Mouse (Mus musculus) kidney, embryonic 15.5 days (tissue): ENCODE measurements around the gene Gm10974. TPM values are rescaled to one million over a fixed set of nuclear protein-coding genes. Genes with fewer than 3 reads are reported as not detected.

Source experiments
- ATAC-seq: fragments of 200-750 bp; cut with Nextera tagmentation; replicated peaks from 2 replicates; pipeline ENCODE4 v1.8.0; 2017; ENCODE audit warnings: moderate TSS enrichment; ENCODE audit not compliant: low FRiP score
- H3K27ac ChIP-seq: fragments of 300-500 bp; sonication (generic); 2 replicates; pipeline ENCODE4 v1.5.1; 2015; ENCODE audit warnings: mild to moderate bottlenecking, inconsistent platforms
- H3K27me3 ChIP-seq: fragments of 300-500 bp; sonication (generic); 2 replicates; pipeline ENCODE4 v1.6.1; 2015; ENCODE audit warnings: inconsistent platforms
- H3K36me3 ChIP-seq: fragments of 300-500 bp; sonication (generic); 2 replicates; pipeline ENCODE4 v1.6.1; 2015; ENCODE audit warnings: inconsistent platforms
- H3K4me1 ChIP-seq: fragments of 300-500 bp; sonication (generic); 2 replicates; pipeline ENCODE4 v1.6.1; 2015; ENCODE audit warnings: inconsistent platforms
- H3K4me2 ChIP-seq: fragments of 300-500 bp; sonication (generic); 2 replicates; pipeline ENCODE4 v1.6.1; 2015; ENCODE audit warnings: moderate library complexity, mild to moderate bottlenecking, inconsistent platforms
- H3K4me3 ChIP-seq: fragments of 300-500 bp; sonication (generic); replicated peaks from 2 replicates; pipeline ENCODE4 v1.5.1; 2015; ENCODE audit warnings: mild to moderate bottlenecking, inconsistent platforms
- H3K9ac ChIP-seq: fragments of 300-500 bp; sonication (generic); 2 replicates; pipeline ENCODE4 v1.6.1; 2015; ENCODE audit warnings: mild to moderate bottlenecking, inconsistent platforms
- H3K9me3 ChIP-seq: fragments of 300-500 bp; sonication (generic); replicated peaks from 2 replicates; pipeline ENCODE4 v1.6.1; 2016; ENCODE audit warnings: inconsistent platforms
- WGBS: fragments of 180-500 bp; shearing (Covaris S2); methylation state at CpG from one replicate; pipeline ENCODE4 v1.1.7; 2015; ENCODE audit warnings: mixed read lengths; 5-methylcytosine and 5-hydroxymethylcytosine counted together
- microRNA-seq: library from miRNA; unstranded; fragments of <30 nt; microRNA quantifications from one replicate; pipeline ENCODE4, GENCODE M21; 2016
- polyA plus RNA-seq: library from polyadenylated mRNA; unstranded; fragments of >200 nt; fragmentation: Nextera tagmentation; extraction: Ambion mirVana; gene quantifications from 2 replicates; pipeline ENCODE4 v1.2.1, GENCODE M21; 2015

Gm10974 gene
- polyA plus RNA-seq, 1 experiment from 2014 or later: not detected

DNA sequence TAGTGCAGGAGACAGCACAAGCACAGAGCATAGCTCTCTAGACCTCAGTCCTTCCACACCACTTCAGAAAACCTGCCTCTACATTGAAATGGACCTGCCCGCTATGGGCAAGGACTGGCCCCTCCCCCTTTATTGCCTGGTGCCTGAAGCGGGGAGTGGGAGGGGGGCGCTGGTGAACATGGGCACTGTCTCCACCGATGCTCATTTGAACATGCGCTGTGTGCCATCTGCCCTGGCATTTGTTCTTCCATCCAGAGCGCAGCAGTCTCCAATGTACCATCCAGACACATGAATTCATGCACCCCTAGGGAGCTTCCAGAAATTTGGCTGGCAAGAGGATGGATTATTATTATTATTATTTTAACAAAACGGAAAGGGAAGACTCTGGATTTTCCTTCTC lies 47.4 kb downstream of the Gm10974 start:
- H3K27me3 ChIP-seq: no peaks in the 10 kb centered on the region
- H3K4me2 ChIP-seq: no peak overlapping the region
- 71% methylated on average over 7 of the region's 7 CpGs for WGBS
- no peaks in the 10 kb centered on the region for H3K36me3 ChIP-seq
- H3K4me1 ChIP-seq: no peaks in the 10 kb centered on the region
- H3K27ac ChIP-seq: no peak overlapping the region
- no peaks in the 10 kb centered on the region for H3K9me3 ChIP-seq
- no peak overlapping the region for H3K4me3 ChIP-seq
- ATAC-seq: no peak
- H3K9ac ChIP-seq: no peak overlapping the region

DNA sequence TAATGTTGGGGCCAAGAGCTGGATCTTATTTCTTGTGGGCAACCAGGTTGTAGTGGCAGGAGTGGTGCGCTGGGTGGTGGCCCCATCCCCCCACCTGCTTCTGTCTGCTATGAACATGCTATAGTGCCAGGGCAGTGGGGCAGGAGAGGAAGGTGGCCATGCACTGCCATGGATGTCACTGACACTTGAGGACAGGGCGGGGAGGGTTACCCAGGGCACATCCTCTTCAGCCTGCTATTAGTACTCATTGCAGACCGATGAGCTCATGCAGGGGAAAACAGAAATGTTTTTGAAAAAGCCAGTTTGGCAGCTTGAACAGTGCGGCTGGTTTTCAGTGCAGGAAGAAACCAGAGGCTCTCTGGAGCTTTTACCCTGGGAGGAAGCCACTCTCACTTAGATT lies 51.1 kb downstream of the Gm10974 start:
- ATAC-seq: no peak
- Histone ChIP-seq H3K4me1 (no peaks in the 10 kb centered on the region), H3K4me2 (no peak overlapping the region), H3K27ac (no peak overlapping the region), H3K27me3 (peaks cover 4% of the 10 kb centered on the region; the same call in 1 of the 2 replicates), H3K36me3 (no peaks in the 10 kb centered on the region), H3K9ac (no peak overlapping the region), H3K9me3 (no peaks in the 10 kb centered on the region), H3K4me3 (no peak overlapping the region)
- WGBS: 81% methylated on average over 4 of the region's 4 CpGs

DNA sequence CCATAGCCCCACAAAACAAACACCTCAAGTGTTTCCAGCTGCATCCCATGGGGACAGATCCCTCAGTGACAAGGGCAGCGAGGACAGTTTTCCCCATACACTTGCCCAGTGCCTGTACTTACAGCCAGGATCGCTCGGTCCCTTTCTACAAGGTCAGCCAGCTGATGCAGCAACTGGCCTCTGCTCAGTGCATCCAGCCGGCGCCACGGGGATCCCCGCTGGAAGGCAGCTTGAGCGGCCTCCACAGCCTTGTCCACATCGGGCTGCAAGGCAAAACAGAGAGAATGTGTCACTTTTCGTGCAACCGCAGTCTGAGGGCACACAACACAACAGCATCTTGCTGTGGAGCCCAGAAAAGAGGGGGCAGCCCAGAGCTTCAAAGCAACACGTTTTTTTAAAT lies 53.3 kb downstream of the Gm10974 start:
- WGBS: 64% methylated on average over 12 of the region's 12 CpGs
- H3K4me3 ChIP-seq: no peak overlapping the region
- 0 out of 2 replicates have a peak, but pooled peaks cover 3% of the 10 kb centered on the region for H3K4me1 ChIP-seq
- no peak overlapping the region for H3K9ac ChIP-seq
- no peak overlapping the region for H3K27ac ChIP-seq
- H3K9me3 ChIP-seq: no peaks in the 10 kb centered on the region
- H3K4me2 ChIP-seq: no peak overlapping the region
- peaks cover 7% of the 10 kb centered on the region for H3K27me3 ChIP-seq
- no peak for ATAC-seq
- H3K36me3 ChIP-seq: no peaks in the 10 kb centered on the region

DNA sequence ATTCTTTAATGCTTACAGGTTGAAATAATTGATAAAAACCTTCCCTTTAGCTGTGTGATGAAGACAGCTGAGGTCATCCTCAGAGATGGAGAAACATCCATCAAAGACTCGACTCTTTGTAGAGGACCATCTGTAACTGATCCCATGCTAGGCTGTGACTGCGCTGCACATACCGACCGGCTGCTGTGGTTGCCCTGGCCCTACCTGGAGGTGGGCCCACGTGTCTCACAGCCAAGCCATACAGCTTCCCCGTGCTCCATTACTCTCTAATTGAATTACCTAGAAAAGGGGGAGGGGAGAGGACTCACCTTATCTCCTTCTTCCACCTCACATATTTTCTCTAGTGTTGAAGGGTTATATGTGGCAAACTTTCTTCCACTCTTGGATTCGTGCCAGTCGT lies 56.2 kb downstream of the Gm10974 start:
- Histone ChIP-seq H3K27me3 (peaks cover 36% of the 10 kb centered on the region), H3K9ac (no peak overlapping the region), H3K9me3 (no peaks in the 10 kb centered on the region), H3K27ac (no peak overlapping the region), H3K4me2 (no peak overlapping the region), H3K4me1 (peaks cover 8% of the 10 kb centered on the region), H3K4me3 (no peak overlapping the region), H3K36me3 (no peaks in the 10 kb centered on the region)
- no peak for ATAC-seq
- 65% methylated on average over 8 of the region's 8 CpGs for WGBS

DNA sequence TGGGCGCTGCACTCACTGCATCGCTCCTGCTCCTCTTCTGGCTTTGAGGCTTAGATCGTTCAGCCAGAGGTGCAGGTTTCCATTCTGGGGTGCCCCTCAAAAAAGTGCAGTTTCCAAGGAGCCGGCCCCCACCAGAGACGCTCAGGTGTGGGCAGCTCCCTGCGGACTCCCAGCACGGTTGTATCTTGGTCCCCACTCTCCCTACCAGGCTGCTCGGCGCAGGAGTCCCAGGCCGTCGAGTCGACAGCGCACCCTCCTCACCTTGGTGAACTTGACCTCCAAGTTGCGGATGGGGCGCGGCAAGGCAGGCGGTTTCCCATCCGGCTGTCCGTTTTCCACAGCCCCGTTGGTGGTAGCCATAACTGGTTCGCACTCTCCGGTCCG lies 61.3 kb downstream of the Gm10974 start:
- Histone ChIP-seq H3K4me2 (peak overlapping the region; percentile 87), H3K4me3 (peak overlapping the region; percentile 51), H3K4me1 (peaks cover 25% of the 10 kb centered on the region), H3K9ac (peak overlapping the region; percentile 17; the same call in 1 of the 2 replicates), H3K27ac (no peak overlapping the region), H3K27me3 (peaks cover 61% of the 10 kb centered on the region), H3K9me3 (no peaks in the 10 kb centered on the region), H3K36me3 (no peaks in the 10 kb centered on the region)
- WGBS: 1% methylated on average over 23 of the region's 23 CpGs
- peak; percentile 38 for ATAC-seq

DNA sequence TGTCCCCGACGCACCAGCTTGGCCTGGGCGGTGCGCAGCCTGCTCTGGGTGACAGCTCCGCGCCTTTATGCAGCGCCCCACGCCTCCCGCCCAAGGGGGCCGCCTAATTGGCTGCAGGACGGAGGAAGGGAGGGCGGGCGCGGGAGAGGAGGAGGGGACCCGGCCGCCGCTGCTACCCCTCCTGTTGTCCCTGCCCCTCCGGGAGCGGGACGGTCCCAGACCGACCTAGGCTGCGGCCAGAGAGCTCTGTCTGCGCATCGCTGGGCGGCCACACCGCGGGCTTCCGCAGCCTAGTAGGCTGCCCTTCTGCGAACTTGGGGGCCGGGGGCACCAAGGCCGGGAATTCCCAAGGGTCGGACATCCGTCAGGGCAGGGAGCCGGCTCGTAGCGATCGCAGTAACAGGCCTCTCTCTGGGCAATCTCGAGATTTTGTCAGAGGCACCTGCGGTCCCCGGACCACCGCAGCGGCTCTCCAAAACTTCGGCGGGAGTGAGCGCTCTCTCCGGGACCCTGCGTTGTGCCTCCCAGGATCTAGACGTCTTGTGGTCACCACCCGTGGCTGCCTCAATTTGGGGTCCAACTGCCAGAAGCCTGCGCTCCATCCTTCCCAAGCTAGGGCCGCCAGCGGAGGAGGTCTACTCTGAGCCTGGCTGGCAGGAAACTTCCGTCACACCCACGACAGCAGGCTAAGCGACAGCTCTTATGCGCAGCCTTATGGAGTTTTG lies 61.9 kb downstream of the Gm10974 start, which contains the start of gene Aldh1a3:
Gene Aldh1a3, minus strand, starts transcription at position 81 of the 725 bp plus-strand sequence.
- Histone ChIP-seq H3K9ac (peak within 1 kb of the TSS; percentile 17), H3K9me3 (no peaks in the 10 kb centered on the region), H3K4me3 (peak within 1 kb of the TSS; percentile 51), H3K27me3 (peaks cover 61% of the 10 kb centered on the region), H3K27ac (no peak within 1 kb of the TSS), H3K4me1 (peaks cover 25% of the 10 kb centered on the region), H3K4me2 (peak within 1 kb of the TSS; percentile 87), H3K36me3 (no peaks in the 10 kb centered on the region)
- WGBS: under 1% methylated on average over 52 of the region's 56 CpGs
- ATAC-seq: peak; percentile 91

DNA sequence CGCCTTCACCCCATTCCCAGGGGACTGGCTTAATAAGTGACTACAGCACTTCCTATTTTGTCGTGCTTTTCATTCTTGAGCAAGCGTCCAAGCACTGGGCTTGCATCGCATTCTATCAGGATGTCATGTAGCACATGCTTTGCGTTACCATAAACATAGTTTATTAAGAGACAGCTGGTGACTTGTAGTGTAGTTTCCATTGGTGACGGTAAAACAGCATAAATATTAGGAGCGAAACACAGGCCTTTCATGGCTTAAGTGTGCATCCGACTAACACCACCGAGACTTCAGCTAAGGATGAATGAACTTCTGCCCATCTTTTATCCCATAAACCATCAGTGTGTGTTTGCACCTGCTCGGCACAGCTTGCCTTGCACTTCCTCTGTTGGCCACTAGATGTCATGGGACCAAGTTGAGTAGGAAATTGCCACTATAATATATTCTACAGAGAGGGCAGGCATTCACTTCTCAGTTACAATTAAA lies 68.8 kb downstream of the Gm10974 start:
- WGBS: 36% methylated on average over 10 of the region's 10 CpGs
- ATAC-seq: 0 out of 2 replicates have a peak, but pooled peaks have one; percentile 12
- H3K4me1 ChIP-seq: peaks cover 11% of the 10 kb centered on the region
- H3K36me3 ChIP-seq: no peaks in the 10 kb centered on the region
- no peak overlapping the region for H3K9ac ChIP-seq
- no peaks in the 10 kb centered on the region for H3K9me3 ChIP-seq
- no peak overlapping the region for H3K4me3 ChIP-seq
- peaks cover 4% of the 10 kb centered on the region; the same call in 1 of the 2 replicates for H3K27me3 ChIP-seq
- no peak overlapping the region for H3K4me2 ChIP-seq
- no peak overlapping the region for H3K27ac ChIP-seq

Small RNA genes within 50 kb of the gene (microRNA-seq; reads per million reads assigned to microRNA genes)
- not detected for gene Mir7057

Other genes starting within 250 kb of the Gm10974 start
- gene Lrrk1, start 22.4 kb downstream of the Gm10974 start, polyA plus RNA-seq: 15.2 and 17.2 TPM in 2 replicates
- gene Aldh1a3, start 61.6 kb downstream of the Gm10974 start, polyA plus RNA-seq: 38.0 and 41.0 TPM in 2 replicates